Mouse (Mus musculus): ENCODE results near the gene Rarres1. TPM values are rescaled to one million over a fixed set of nuclear protein-coding genes. Genes with fewer than 3 reads are reported as not detected.

The Rarres1 gene
- polyA plus RNA-seq, 2 experiments from 2014 or later, result 0.33 TPM; not detected in 1

GRCm38 (mm10) chr3:67492086-67492869 lies 23.0 kb downstream of the Rarres1 start:
- ATAC-seq, result no peak

- ATAC-seq, result no peak
These were observed 25.2 kb downstream of the Rarres1 start for GRCm38 (mm10) chr3:67490156-67490555.

DNA sequence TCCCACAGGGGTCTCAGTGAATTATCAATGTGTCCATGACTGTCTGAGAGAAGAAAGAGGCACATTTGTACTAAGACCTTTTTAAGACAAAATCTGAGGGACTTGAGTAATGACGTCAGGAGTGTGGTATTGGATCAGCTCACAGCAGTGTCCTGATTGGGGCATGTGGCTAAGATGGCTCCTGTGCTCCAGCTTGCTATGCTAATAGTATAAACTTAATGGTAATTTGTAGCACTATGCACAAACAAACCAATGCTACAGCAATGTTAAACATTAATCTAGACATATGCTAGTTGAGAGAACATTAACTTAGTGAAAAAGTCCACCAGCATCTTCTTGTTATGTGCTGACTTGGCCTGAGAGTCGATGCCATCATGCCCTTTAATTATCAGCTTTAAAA lies 30.1 kb downstream of the Rarres1 start:
- no peak for ATAC-seq

DNA sequence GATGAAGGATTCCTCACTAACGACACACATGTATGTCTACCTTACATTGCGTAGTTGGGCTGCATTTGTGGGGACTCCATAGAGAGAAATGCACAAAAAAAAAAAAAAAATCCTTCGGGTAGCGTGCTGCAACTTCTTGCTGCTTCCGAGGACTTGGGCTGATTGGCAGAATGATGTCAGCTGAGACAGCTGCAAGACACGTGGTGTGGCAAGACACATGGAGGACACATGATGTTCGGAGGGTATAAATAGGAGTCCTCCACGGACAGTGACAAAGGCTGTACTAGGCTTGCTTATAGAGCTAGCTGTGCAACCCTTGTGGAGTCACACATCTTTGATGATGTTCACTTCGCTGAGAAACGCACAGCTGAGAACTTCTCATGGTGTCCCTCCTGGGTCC lies 32.9 kb downstream of the Rarres1 start:
- ATAC-seq, result no peak

GRCm38 (mm10) chr3:67479806-67480205 lies 35.5 kb downstream of the Rarres1 start:
- no peak for ATAC-seq

DNA sequence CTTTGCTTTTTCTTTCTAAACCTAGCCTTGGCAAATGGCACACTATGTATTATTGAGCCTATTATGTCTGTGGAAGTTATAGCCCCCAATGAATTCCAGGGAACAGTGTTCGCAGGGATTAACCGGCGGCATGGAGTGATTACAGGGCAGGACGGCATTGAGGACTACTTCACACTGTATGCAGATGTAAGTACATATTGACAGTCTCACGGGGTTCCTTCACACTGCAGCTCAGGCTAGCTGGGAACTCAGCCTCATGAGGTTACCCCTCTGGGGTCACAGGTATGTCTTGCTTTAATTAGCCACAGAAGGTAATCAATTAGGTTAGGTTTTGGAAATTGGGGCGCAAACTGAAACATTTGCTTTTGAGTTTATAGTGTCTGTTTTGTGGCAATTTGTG lies 41.9 kb downstream of the Rarres1 start:
- no peak for ATAC-seq

GRCm38 (mm10) chr3:67471408-67472127 lies 43.8 kb downstream of the Rarres1 start:
- ATAC-seq, result no peak

- no peak for ATAC-seq
These were observed 48.0 kb downstream of the Rarres1 start for GRCm38 (mm10) chr3:67467281-67467680.

- ATAC-seq, result no peak
These were observed 48.7 kb downstream of the Rarres1 start for GRCm38 (mm10) chr3:67466576-67466975.

- peak; percentile 61 for ATAC-seq
These were observed 51.6 kb downstream of the Rarres1 start, which contains the start of gene Lxn for GRCm38 (mm10) chr3:67463450-67464372. Lxn (minus strand) TSS chr3:67463926.

DNA sequence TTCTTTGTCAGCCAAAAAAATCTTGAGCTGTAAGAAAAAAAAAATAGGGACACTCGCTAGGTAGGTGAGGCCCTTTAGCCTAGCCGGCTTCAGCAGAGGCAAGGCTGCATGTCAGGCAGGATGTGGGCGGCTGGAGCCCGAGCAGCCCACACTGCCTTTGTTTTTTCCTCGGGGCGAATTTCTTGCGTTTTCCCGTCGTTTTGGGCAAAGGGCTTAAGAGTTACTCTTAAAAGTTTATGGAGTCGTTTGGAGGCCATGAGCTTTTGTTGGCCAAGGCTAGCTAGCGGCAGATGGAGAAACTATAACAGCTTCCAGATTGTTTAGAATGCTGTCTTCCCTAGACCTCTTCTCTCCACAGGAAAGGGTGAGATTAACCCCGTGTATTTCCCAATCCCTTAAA lies 52.3 kb downstream of the Rarres1 start:
- peak; percentile 76 for ATAC-seq

DNA sequence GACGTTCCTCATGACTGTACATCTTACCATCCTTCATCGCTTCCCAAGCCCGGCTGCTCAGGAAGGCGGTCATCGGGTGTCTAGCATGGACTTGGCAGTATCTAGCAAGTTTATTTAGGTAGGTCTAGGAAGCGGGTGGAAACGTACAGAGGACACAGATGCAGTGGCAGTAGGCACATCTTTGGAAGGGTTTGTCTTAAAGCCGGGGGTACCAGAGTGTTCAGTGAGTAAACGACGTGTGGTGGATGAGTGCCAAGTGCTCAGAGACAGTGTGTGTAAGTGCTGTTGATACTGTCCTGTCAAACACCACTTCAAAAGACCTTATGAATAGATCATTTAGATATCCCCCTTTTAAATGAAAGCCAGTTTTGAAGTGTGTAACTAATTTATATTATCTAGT lies 52.7 kb downstream of the Rarres1 start:
- peak; percentile 15 for ATAC-seq

DNA sequence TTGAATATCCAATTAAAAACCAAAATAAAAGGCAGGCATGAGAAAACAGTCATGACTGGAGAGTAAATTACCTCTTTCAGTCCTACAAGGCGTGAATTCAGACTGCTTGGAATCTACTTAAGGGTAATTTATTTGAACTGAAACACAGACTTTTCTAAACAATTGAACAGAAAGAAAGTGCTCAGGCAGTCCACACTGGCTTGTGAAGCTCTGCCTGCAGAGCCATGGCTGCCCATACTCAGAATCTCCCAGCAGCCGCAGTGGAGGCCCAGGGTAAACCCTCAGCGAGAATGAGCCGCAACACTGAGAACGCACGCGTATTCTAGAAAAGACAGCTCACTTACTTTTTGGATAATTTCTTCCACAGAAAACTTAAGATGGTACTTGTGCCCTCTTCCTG lies 53.3 kb downstream of the Rarres1 start:
- ATAC-seq, result no peak

GRCm38 (mm10) chr3:67459881-67460280 lies 55.4 kb downstream of the Rarres1 start:
- ATAC-seq, result no peak

DNA sequence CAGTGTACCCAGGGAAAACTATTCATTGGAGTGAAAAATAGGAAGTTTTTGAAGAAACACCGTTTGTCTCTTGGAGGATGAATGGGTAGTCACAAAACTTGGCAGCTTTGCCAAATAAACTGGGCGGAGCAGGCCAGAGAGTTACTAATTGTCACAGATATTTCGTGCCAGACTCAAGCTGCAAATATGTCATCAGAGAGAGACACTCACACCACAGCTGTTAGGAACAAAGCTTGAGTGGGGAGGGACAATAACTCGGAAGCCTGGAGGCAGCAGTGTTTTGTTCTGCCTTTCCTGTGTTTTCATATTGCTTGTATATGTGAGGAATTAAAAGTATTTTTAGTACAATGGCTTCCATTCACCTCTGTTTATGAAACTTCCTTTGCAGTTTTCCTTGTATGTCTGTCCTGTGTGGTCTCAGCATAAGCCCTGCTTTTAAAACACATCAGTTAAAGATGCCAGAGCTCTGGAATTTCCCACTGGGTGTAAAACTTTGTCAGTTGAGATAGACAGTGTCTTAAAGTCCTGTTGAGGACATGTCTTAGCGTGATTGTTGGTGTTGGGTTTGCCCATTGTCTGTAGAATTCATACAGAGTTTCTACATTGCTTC lies 64.6 kb downstream of the Rarres1 start:
- no peak for ATAC-seq

- ATAC-seq, result no peak
These were observed 65.7 kb downstream of the Rarres1 start for GRCm38 (mm10) chr3:67449660-67450059.

DNA sequence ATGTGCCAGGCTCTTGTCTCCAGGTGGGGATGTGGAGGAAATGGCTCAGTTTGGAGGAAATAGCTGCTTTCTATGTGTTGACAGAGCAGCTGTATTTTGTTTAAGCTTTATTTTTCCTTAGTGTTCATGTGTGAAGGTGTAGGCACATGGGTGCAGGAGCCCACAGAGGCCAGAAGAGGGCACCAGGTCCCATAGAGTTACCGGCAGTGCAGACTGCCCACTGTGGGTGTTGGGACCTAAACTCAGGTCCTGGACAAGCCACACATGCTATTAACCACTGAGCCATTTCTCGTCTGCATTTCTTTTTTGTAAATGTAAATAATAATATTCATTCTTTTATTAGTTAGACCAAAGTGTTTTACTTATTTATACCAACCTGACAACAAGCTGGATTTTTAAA lies 68.2 kb downstream of the Rarres1 start:
- no peak for ATAC-seq

GRCm38 (mm10) chr3:67434011-67434410 lies 81.3 kb downstream of the Rarres1 start:
- ATAC-seq, result no peak

DNA sequence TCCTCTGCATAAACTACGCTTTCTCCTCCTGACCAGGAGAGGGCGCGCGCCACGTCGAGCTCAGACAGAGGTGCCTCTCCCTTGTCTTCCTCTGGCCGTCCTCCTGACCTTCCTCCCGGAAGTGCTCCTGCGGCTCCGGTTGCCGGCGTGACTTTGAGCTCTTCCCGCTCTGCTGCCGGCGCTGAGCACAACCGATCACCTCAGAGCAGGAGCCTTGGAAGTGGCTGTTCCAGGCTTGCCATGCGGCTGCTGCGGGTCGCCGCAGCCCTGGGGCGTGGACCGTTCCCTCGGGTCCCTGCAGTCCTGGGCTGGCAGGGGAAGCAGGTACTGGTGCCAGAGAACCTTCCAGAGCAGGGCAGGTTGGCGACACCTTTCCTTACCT lies 85.3 kb downstream of the Rarres1 start, which contains the start of gene Gfm1:
Gfm1 (plus strand) TSS at position 98 of the 382 bp plus-strand sequence.
- ATAC-seq, result peak; percentile 99

DNA sequence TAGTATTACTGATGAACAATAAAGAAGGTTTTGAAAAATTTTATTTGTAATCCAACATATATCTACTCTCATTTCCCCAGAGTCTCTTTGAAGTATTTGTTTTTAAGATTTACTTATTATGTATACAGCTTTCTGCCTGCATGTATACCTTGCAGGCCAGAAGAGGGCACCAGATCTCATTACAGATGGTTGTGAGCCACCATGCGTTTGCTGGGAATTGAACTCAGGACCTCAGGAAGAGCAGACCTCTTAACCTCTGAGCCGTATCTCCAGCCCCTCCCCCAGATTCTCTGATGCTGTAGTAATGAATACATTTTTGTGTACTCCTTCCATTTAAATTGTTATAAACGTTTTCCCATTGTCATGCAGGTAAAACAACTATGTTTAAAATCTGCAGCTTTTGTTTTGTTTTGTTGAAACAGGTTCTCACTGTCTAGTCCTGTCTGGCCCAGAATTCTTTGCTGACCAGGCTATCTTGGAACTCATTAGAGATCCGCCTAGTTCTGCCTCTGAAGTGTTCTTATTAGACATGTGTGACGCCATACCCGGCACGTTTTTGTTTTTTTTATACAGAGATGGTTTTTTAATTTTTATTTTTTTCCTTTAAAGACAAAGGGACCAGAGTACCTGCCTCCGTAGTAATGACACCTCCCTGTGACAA lies 85.9 kb downstream of the Rarres1 start:
- ATAC-seq, result no peak

All from activated CD4-positive, CD25-positive, alpha-beta regulatory T cell, adult 4 months (primary cell).